Mouse (Mus musculus): Measurements from ENCODE around the gene Fuca1. TPM values are rescaled to one million over a fixed set of nuclear protein-coding genes. Genes with fewer than 3 reads are reported as not detected.

The Fuca1 gene
- total RNA-seq, 1 experiment from 2014 or later: 155 TPM

GRCm38 (mm10) chr4:135912164-135912563 is 8.4 kb upstream of the Fuca1 start:
- ATAC-seq (replicated peaks in 1 of 2; ENCODE audit: insufficient read depth in 1 of 2, low FRiP score in 2 of 2, low TSS enrichment in 1 of 2, low read depth in 1 of 2, poor library complexity in 2 of 2, severe bottlenecking in 2 of 2): no peak

GRCm38 (mm10) chr4:135912835-135913234 is 7.7 kb upstream of the Fuca1 start:
- no peak for ATAC-seq (replicated peaks in 1 of 2; ENCODE audit: insufficient read depth in 1 of 2, low FRiP score in 2 of 2, low TSS enrichment in 1 of 2, low read depth in 1 of 2, poor library complexity in 2 of 2, severe bottlenecking in 2 of 2)

- ATAC-seq (replicated peaks in 1 of 2; ENCODE audit: insufficient read depth in 1 of 2, low FRiP score in 2 of 2, low TSS enrichment in 1 of 2, low read depth in 1 of 2, poor library complexity in 2 of 2, severe bottlenecking in 2 of 2): no peak
These were observed 7.1 kb upstream of the Fuca1 start for GRCm38 (mm10) chr4:135913433-135913832.

- peak; percentile 20 to 50; a peak in 1 of 4 replicates for ATAC-seq (replicated peaks in 1 of 2; ENCODE audit: insufficient read depth in 1 of 2, low FRiP score in 2 of 2, low TSS enrichment in 1 of 2, low read depth in 1 of 2, poor library complexity in 2 of 2, severe bottlenecking in 2 of 2)
These were observed 1.8 kb upstream of the Fuca1 start for GRCm38 (mm10) chr4:135918635-135919279.

- ATAC-seq (replicated peaks in 1 of 2; ENCODE audit: insufficient read depth in 1 of 2, low FRiP score in 2 of 2, low TSS enrichment in 1 of 2, low read depth in 1 of 2, poor library complexity in 2 of 2, severe bottlenecking in 2 of 2): no peak; a peak in 1 of 4 replicates
These were observed 1.3 kb upstream of the Fuca1 start for GRCm38 (mm10) chr4:135919280-135919639.

- no peak for ATAC-seq (replicated peaks in 1 of 2; ENCODE audit: insufficient read depth in 1 of 2, low FRiP score in 2 of 2, low TSS enrichment in 1 of 2, low read depth in 1 of 2, poor library complexity in 2 of 2, severe bottlenecking in 2 of 2)
These were observed 954 bp downstream of the Fuca1 start for GRCm38 (mm10) chr4:135921257-135922120.

GRCm38 (mm10) chr4:135922190-135922589 is 1.7 kb downstream of the Fuca1 start:
- no peak for ATAC-seq (replicated peaks in 1 of 2; ENCODE audit: insufficient read depth in 1 of 2, low FRiP score in 2 of 2, low TSS enrichment in 1 of 2, low read depth in 1 of 2, poor library complexity in 2 of 2, severe bottlenecking in 2 of 2)

- no peak for ATAC-seq (replicated peaks in 1 of 2; ENCODE audit: insufficient read depth in 1 of 2, low FRiP score in 2 of 2, low TSS enrichment in 1 of 2, low read depth in 1 of 2, poor library complexity in 2 of 2, severe bottlenecking in 2 of 2)
These were observed 3.9 kb downstream of the Fuca1 start for GRCm38 (mm10) chr4:135924418-135924817.

- no peak for ATAC-seq (replicated peaks in 1 of 2; ENCODE audit: insufficient read depth in 1 of 2, low FRiP score in 2 of 2, low TSS enrichment in 1 of 2, low read depth in 1 of 2, poor library complexity in 2 of 2, severe bottlenecking in 2 of 2)
These were observed 4.8 kb downstream of the Fuca1 start for GRCm38 (mm10) chr4:135925341-135925740.

- no peak for ATAC-seq (replicated peaks in 1 of 2; ENCODE audit: insufficient read depth in 1 of 2, low FRiP score in 2 of 2, low TSS enrichment in 1 of 2, low read depth in 1 of 2, poor library complexity in 2 of 2, severe bottlenecking in 2 of 2)
These were observed 5.8 kb downstream of the Fuca1 start for GRCm38 (mm10) chr4:135926195-135926808.

- ATAC-seq (replicated peaks in 1 of 2; ENCODE audit: insufficient read depth in 1 of 2, low FRiP score in 2 of 2, low TSS enrichment in 1 of 2, low read depth in 1 of 2, poor library complexity in 2 of 2, severe bottlenecking in 2 of 2): no peak
These were observed 6.3 kb downstream of the Fuca1 start for GRCm38 (mm10) chr4:135926861-135927260.

- no peak for ATAC-seq (replicated peaks in 1 of 2; ENCODE audit: insufficient read depth in 1 of 2, low FRiP score in 2 of 2, low TSS enrichment in 1 of 2, low read depth in 1 of 2, poor library complexity in 2 of 2, severe bottlenecking in 2 of 2)
These were observed 7.8 kb downstream of the Fuca1 start for GRCm38 (mm10) chr4:135928376-135928775.

- no peak for ATAC-seq (replicated peaks in 1 of 2; ENCODE audit: insufficient read depth in 1 of 2, low FRiP score in 2 of 2, low TSS enrichment in 1 of 2, low read depth in 1 of 2, poor library complexity in 2 of 2, severe bottlenecking in 2 of 2)
These were observed 8.9 kb downstream of the Fuca1 start for GRCm38 (mm10) chr4:135929405-135929804.

GRCm38 (mm10) chr4:135929828-135930227 is 9.3 kb downstream of the Fuca1 start:
- no peak for ATAC-seq (replicated peaks in 1 of 2; ENCODE audit: insufficient read depth in 1 of 2, low FRiP score in 2 of 2, low TSS enrichment in 1 of 2, low read depth in 1 of 2, poor library complexity in 2 of 2, severe bottlenecking in 2 of 2)

- no peak for ATAC-seq (replicated peaks in 1 of 2; ENCODE audit: insufficient read depth in 1 of 2, low FRiP score in 2 of 2, low TSS enrichment in 1 of 2, low read depth in 1 of 2, poor library complexity in 2 of 2, severe bottlenecking in 2 of 2)
These were observed 9.7 kb downstream of the Fuca1 start for GRCm38 (mm10) chr4:135930239-135930638.

GRCm38 (mm10) chr4:135931832-135932231 is 11.3 kb downstream of the Fuca1 start:
- peak; percentile 62 to 72 for ATAC-seq (replicated peaks in 1 of 2; ENCODE audit: insufficient read depth in 1 of 2, low FRiP score in 2 of 2, low TSS enrichment in 1 of 2, low read depth in 1 of 2, poor library complexity in 2 of 2, severe bottlenecking in 2 of 2)

- ATAC-seq (replicated peaks in 1 of 2; ENCODE audit: insufficient read depth in 1 of 2, low FRiP score in 2 of 2, low TSS enrichment in 1 of 2, low read depth in 1 of 2, poor library complexity in 2 of 2, severe bottlenecking in 2 of 2): no peak
These were observed 14.4 kb downstream of the Fuca1 start for GRCm38 (mm10) chr4:135934708-135935500.

Data from hematopoietic stem cell, adult 5-6 weeks (primary cell).